ENCODE assay signal across 15 mouse cellular contexts in genomic region chr3:61687933-61688705, GRCm38 (mm10).
A peak's percentile ranks its signal among the peaks of the same experiment; 100 is the strongest.
DNase-seq lines count a peak whose midpoint lies in the region; ATAC-seq and TF ChIP-seq lines count a peak whose summit lies in the region.
"Had no signal": no experiment of that assay in that cellular context is flagged by ENCODE, and none has a peak within 500 bp of the region (broad histone marks: within the 10 kb centered on the region; RNA-seq: fewer than 3 reads in every experiment).

No protein-coding gene starts in this region.

- no peak overlapping the region for H3K4me3 ChIP-seq in kidney, postnatal 0 days (replicated peaks; ENCODE audit: low read depth, low read length)
- no peak overlapping the region for H3K4me3 ChIP-seq in neural tube, embryonic 12.5 days
- H3K4me3 ChIP-seq: embryonic facial prominence, embryonic 12.5 days; forebrain, embryonic 10.5 days; liver, embryonic 12.5 days had no signal

- no peaks in the 10 kb centered on the region for H3K4me1 ChIP-seq in kidney, postnatal 0 days (replicated peaks; ENCODE audit: insufficient read depth, low read length)
- no peaks in the 10 kb centered on the region for H3K4me1 ChIP-seq in neural tube, embryonic 12.5 days
- H3K4me1 ChIP-seq: embryonic facial prominence, embryonic 12.5 days; forebrain, embryonic 10.5 days; liver, embryonic 12.5 days had no signal

- ATAC-seq in kidney, postnatal 0 days (replicated peaks; ENCODE audit: low FRiP score, low read depth) = no peak
- ATAC-seq in neural tube, embryonic 12.5 days (ENCODE audit: low FRiP score, low read depth) = 0 out of 2 replicates have a peak, but pooled peaks have one; percentile 44
- ATAC-seq in megakaryocyte progenitor cell, adult 5-6 weeks (replicated peaks; ENCODE audit: poor library complexity) = 0 out of 2 replicates have a peak, but pooled peaks have one; percentile 44
- ATAC-seq: liver, embryonic 12.5 days had no signal

- no peak overlapping the region for H3K27ac ChIP-seq in kidney, postnatal 0 days
- no peak overlapping the region for H3K27ac ChIP-seq in neural tube, embryonic 12.5 days
- H3K27ac ChIP-seq: embryonic facial prominence, embryonic 12.5 days; forebrain, embryonic 10.5 days; liver, embryonic 12.5 days; macrophage had no signal

- H3K9ac ChIP-seq in kidney, postnatal 0 days (ENCODE audit: low read depth, low read length) = no peak overlapping the region
- no peak overlapping the region for H3K9ac ChIP-seq in neural tube, embryonic 12.5 days
- H3K9ac ChIP-seq: embryonic facial prominence, embryonic 12.5 days; liver, embryonic 12.5 days had no signal

- TF ChIP-seq CTCF in kidney, postnatal 0 days (IDR thresholded peaks at IDR 0.05; ENCODE audit: low read depth) = no peak

- no peaks in the 10 kb centered on the region for H3K27me3 ChIP-seq in kidney, postnatal 0 days (ENCODE audit: insufficient read depth, low read length)
- no peaks in the 10 kb centered on the region for H3K27me3 ChIP-seq in neural tube, embryonic 12.5 days (replicated peaks)
- H3K27me3 ChIP-seq: embryonic facial prominence, embryonic 12.5 days; liver, embryonic 12.5 days had no signal

- peak; percentile 10 for DNase-seq in adrenal gland, postnatal 25 days
- DNase-seq in adrenal gland, adult 2 months = no peak
- peak; percentile 26 for DNase-seq in kidney, postnatal 0 days (ENCODE audit: low spot score)
- no peak for DNase-seq in kidney, adult 9 months
- DNase-seq in neural tube, embryonic 10.5 days (ENCODE audit: extremely low spot score, low spot score) = no peak
- DNase-seq in cerebellum, postnatal 4 days (ENCODE audit: low spot score in 2 of 2) = no peak
- DNase-seq: heart, postnatal 14 days; right cerebral cortex, postnatal 25 days; thymus, adult 18-20 months had no signal

- no peaks in the 10 kb centered on the region for H3K36me3 ChIP-seq in kidney, postnatal 0 days (ENCODE audit: insufficient read depth, low read length)
- H3K36me3 ChIP-seq in neural tube, embryonic 12.5 days = no peaks in the 10 kb centered on the region
- H3K36me3 ChIP-seq: embryonic facial prominence, embryonic 12.5 days; forebrain, embryonic 10.5 days; liver, embryonic 12.5 days had no signal

- H3K9me3 ChIP-seq in kidney, postnatal 0 days (replicated peaks; ENCODE audit: low read length) = no peaks in the 10 kb centered on the region
- H3K9me3 ChIP-seq in neural tube, embryonic 12.5 days = no peaks in the 10 kb centered on the region
- H3K9me3 ChIP-seq: embryonic facial prominence, embryonic 12.5 days; forebrain, embryonic 10.5 days; liver, embryonic 12.5 days had no signal

- no peak overlapping the region for H3K4me2 ChIP-seq in kidney, postnatal 0 days (ENCODE audit: low read length)
- H3K4me2 ChIP-seq in neural tube, embryonic 12.5 days (replicated peaks) = no peak overlapping the region
- H3K4me2 ChIP-seq: embryonic facial prominence, embryonic 12.5 days; liver, embryonic 12.5 days had no signal

- WGBS in kidney, postnatal 0 days = 50% methylated on average over 4 of the region's 4 CpGs
- 76% methylated on average over 4 of the region's 4 CpGs for WGBS in neural tube, embryonic 12.5 days

Comparison
In these comparisons a context has a peak if more than half of its experiments do, and no peak if none do; other contexts are left out.
1. DNase-seq: peak in adrenal gland, postnatal 25 days (single experiment) and kidney, postnatal 0 days (single experiment); none in adrenal gland, adult 2 months (single experiment), kidney, adult 9 months (single experiment), neural tube, embryonic 10.5 days (single experiment) and cerebellum, postnatal 4 days (0 of 2).